Mouse (Mus musculus) adrenal gland (tissue): ENCODE measurements at regions not wholly inside any gene's neighbourhood (a gene's known extent, or its start where the extent isn't known, plus 50 kb on each side); places are given as distances from the start of the nearest gene placed in this dataset.

ENCODE experiments used
- intact Hi-C: fragments of 180-260 bp; cut with DNase I; formaldehyde crosslinking; loops from one replicate; pipeline ENCODE4 v1.15.1; 2025

DNA sequence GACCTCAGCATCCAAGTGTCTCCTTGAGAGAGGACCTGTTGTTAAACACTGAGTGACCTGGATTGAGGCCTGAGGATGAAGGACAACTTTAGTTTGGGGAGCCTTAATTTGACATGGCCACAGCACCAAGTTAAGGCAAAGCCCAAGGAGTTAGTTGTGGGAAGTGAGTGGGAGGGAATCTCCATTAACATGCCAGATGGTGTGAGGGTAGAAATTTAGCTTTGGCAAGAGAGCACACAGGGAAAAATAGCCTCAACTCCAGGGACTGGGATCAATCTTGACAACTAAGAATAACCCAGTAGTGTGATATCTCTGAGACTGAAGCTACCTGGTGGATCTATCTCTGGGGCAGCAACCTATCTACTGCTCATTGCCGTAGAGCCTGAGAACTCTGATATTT is 105.4 kb downstream of the Ahr start:
- intact Hi-C loops: no loop called here

DNA sequence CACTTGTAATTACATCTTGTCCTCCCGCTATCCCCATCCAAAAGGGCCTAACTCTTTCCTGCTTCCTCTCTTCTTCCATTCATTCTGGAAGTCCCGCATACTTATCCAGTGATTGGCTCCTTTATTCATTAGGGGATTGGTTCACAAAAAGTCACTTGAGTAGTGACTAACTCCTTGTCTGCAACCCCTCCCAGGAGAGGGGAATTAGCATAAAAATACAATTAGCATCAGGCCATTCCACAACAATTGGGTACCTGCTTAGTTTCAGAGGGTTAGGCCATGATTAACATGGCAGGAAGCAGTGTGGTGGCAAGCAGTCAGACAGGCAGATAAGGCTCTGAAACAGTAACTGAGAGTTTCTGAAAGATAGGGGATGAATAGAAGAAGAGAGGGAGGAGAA is 115.6 kb downstream of the Ahr start:
- intact Hi-C loops: no loop called here

DNA sequence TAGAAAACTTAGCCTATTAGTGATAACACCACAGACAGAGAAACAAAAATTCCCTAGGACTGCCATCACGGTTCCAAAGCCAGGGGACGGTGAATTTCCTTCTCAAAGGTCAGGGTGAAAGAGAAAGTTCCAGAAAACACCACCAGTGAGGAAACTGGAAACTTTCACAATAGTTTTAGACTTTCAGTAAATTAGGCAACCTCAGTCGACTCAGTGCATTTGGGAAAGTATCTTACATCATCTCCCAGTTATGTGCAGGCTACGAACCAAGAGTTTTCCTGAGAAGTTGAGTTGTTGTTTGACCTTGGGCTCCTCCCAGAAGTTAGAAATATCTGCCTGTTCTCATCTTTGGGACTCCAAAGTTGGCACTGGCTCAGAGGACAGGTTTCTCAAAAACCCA is 116.9 kb downstream of the Ahr start:
- intact Hi-C loops: no loop called here

- intact Hi-C loops: no loop called here
Observed at GRCm38 (mm10) chr12:35416583-35416982, 118.3 kb downstream of the Ahr start.

DNA sequence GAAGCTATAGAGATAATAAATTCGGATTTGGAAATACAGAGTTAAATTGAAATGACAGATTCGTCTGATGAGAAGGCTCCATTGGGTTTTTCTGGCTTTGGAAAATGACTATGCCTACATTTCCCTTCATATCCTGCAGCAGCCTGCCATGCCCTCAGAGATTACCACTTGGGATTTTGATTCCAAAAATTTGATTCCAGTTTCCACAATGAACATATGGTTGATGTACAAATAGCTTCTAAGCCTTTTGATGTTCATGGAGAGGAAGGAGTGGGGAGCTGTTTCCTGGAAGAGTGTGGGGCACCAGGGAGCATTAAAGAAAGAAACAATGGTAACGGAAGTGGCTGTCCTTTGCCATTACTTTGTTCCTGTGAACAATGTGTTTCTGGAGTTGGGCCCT is 122.1 kb downstream of the Ahr start:
- intact Hi-C loops: no loop called here

DNA sequence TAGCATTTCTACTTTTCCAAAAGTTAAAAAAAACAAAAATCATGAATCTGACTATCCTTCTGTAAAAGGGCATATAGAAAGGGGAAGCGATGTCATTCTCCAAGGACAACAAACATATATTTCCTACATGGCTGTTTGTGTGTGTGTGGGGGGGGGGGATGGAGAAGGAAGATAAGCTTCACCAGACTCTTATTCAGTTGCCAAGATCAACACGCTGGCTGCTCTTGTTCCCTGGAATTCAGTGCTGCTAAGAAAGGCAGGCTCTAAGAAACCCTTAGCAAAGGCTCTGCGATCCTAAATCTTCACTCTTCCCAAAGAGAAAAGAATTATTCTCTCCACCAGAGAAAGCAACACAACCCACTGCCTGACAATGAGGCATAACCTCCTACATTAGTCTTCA is 126.4 kb downstream of the Ahr start:
- intact Hi-C loops: no loop called here

DNA sequence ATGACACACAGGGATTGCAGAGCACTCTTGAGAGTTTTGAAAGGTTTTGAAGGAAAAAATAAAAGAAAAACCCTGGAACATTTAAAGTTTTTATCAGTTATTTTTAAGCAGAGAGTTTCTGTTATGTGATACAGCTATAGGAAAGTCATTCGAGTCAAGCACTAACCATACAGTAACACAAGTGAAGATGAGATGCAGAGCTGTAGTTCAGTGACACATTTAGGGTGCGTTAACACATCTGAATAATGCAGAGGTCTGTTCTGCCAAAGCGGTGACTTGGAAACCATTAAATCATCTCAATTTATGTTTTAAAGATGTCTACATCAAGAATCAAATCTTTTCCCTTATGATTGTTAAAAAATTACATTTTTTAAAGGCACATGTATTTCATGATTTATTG is 126.8 kb downstream of the Ahr start:
- intact Hi-C loops: no loop called here

DNA sequence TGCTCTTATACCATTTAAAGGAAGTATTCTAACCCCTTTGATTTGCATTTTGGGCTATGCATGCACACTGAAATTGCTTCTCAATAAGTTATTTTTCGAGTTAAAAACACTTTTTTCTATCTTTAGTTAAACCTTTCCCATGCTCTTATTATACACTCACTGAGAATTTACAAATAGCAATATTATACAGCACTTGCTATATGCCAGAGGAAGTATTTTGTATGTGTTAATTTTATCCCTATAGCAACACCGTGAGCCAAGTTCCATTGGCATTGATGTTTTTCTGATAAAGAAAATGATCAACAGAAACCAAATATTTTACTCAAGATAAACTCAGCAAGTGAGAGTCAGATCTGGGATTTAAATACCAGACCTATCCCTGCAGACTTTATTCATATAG is 133.0 kb downstream of the Ahr start:
- intact Hi-C loops: no loop called here

- intact Hi-C loops: no loop called here
Observed at GRCm38 (mm10) chr12:35401219-35401618, 133.6 kb downstream of the Ahr start.

DNA sequence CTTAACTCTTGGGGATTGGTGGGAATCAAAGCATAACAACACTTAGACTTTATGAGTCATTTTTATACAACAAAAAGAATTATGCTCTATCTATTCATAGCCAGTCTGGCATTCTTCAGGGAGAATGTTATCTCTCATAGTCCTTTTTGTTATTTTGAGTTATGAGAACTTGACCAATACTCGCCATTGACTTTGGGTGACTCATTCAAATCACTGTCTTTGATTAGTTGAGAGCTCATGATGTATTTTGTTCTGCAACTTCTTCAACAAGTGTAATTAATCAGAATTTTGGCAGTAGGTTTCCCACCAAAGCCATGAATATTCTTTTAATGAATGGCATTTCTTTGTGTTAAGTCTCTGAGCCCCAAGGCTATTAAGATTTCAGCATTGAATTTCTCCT is 139.6 kb downstream of the Ahr start:
- intact Hi-C loops: no loop called here

- intact Hi-C loops: no loop called here
Observed at GRCm38 (mm10) chr12:35392111-35392510, 142.7 kb downstream of the Ahr start.

GRCm38 (mm10) chr12:35390266-35390665 is 144.6 kb downstream of the Ahr start:
- intact Hi-C loops: no loop called here

DNA sequence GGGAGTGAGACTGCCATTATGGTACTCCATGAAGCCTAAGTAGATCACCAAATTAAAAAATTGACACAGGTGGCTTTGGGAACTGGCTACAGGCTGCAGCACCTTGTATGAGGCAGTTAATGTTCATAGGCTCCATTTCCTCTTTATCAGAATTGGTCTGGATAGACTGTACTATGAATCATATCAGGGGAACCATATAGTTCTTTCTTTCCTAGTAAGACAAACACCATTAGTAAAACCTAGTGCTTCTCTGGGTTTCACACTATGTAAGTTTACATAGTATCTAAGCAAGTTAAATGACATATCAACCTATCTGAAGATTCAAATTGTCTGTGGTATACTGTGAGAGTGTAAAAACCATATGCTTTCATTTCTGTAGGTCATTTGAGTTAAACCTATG is 145.0 kb downstream of the Ahr start:
- intact Hi-C loops: no loop called here

DNA sequence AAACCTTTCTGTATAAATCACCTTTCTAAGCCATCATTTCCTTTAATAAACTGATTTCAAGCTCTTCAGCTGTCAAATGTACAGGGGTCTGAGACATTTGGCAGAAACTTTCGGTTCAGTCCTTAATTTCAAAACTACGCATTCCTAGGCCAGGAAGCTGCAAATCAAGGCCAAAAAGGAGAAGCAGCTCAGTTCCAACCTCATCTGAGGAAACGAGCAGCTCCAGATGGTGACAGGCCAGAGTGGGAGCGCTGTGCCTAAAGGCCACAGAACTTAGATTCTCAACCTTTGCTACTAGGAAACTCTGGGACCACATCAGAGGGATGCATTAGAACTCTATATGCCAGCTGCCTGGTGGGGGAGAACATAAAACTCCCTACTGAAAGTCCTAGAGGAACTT is 150.6 kb downstream of the Ahr start:
- intact Hi-C loops: no loop called here

DNA sequence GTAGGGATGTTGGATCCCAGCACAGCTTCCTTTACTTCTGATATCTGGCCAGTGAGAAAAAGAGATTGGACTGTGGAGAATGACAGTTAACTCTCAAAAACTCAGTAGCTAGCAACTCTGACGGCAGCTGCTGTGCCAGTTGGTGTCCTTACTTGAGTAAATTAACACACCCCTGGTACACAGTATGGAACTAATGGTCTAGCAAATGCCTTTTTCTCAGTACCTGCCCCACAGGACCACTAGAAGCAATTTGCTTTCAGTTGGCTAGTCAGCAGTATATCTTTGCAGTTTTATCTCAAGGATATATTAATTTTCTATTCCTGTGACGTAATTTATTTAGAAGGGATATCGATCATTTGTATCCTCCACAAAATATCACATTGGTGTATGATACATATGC is 157.6 kb downstream of the Ahr start:
- intact Hi-C loops: no loop called here

- intact Hi-C loops: no loop called here
Observed at GRCm38 (mm10) chr12:35376365-35376764, 158.5 kb downstream of the Ahr start.

GRCm38 (mm10) chr12:35357901-35358300 is 176.9 kb downstream of the Ahr start:
- intact Hi-C loops: loop anchor here (2.0 kb wide), 1 partner anchor 19 kb away; no protein-coding TSS in a partner anchor

DNA sequence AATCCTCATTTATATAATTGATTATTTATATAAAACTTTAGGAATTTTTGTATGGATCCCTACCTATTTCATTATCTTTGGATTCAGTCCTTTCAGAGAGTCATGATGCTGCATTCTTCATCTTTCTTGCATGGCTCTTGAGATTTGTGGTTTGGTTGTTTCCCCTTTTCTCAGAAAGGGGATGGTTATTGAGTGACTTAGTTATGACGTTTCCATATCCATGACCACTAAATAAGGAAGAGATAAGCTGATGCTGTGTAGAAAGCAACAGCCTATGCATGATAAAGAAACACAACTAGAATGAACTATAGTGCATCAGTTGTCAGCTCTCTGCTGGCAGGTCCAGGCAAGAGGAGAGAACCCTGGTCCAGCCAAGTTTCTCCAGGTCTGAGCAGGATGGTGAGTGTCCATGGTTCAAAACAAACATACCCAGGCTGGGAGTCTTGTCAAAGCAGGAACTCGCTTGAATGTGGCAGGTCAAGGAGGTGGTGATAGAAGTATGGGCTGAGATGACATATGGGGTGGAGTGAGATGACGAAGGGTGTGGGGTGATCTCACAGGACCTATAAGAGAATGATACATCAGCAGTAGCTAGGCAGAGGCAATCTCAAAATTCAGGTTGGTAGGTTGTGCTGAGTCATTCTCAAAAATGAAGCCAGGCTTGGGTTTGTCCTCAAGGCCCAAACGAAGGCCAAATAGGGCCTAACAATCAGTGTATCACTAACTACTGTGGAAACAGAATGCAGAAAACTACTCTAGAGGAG is 196.5 kb downstream of the Ahr start:
- intact Hi-C loops: loop anchor here (2.0 kb wide), 1 partner anchor 18 kb away; no protein-coding TSS in a partner anchor

- intact Hi-C loops: no loop called here
Observed at GRCm38 (mm10) chr12:35336314-35336713, 198.5 kb downstream of the Ahr start.

DNA sequence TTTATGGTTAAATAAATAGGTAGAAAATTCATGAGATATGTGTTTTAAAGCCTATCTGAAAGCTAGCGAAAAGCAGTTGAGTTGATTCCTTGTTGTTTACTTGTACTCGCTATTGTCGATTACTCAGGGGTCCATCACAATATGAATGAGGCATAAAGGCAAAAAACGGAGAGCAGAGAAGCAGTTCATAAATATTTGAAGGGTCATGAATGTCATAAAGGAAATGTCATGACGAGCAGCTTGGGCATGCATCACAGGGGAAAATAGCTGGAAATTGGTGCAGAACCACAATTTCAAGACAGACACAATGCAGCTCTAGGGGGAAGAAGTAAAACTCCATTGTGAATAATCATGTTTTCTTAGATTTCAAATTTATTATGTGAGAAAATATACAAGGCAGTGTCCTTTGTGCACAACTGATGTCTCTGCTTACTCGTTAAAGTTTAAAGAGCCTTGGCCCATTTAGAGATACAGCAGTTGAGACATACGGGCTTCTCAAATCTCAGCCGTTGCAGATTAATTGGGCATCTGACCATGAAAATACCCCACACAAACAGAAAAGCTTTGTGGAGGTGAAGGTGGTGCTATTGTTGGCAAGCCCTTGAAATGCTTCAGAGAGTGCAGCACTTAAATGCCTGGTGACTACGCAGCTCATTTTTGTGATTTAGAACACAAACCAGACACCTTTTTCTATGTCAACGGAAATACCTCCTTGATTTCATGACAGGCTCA is 200.3 kb downstream of the Ahr start:
- intact Hi-C loops: no loop called here

DNA sequence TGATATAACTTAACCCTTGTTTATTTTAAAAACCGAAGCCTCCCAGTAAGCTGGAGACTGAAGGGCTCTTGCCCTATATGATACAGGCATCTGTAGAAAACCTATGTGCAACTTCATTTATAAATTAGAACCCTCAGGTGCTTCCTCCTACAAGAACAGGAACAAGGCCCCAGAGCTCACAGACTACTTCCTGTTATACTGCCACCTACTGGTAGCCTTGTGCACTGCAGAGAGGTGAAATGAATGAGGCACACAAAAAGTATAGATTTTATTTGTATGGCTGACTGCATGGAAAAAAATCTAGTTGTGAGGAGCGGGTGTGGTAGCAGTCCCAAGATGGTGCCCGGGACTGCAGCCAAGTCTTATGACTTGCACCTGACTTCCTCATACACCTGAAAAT is 203.5 kb downstream of the Ahr start:
- intact Hi-C loops: no loop called here

- intact Hi-C loops: no loop called here
Observed at GRCm38 (mm10) chr12:35329699-35330098, 205.1 kb downstream of the Ahr start.

- intact Hi-C loops: no loop called here
Observed at GRCm38 (mm10) chr12:35319571-35319970, 215.3 kb downstream of the Ahr start.
